Mouse (Mus musculus) embryonic facial prominence, embryonic 15.5 days (tissue): Measurements from ENCODE around the gene Vps72. TPM values are rescaled to one million over a fixed set of nuclear protein-coding genes. Genes with fewer than 3 reads are reported as not detected.
"Not testable (repeated sequence)": the region's sequence is repeated elsewhere in the genome, so short reads cannot be mapped to it uniquely, and the experiment has no call there.

ENCODE experiments used
- ATAC-seq: fragments of 200-750 bp; cut with Nextera tagmentation; 2 replicates; pipeline ENCODE4 v1.8.0; 2017; ENCODE audit warnings: low read depth, moderate TSS enrichment; ENCODE audit not compliant: insufficient number of reproducible peaks, low FRiP score, low TSS enrichment
- H3K27ac ChIP-seq: fragments of 300-500 bp; sonication (generic); replicated peaks from 2 replicates; pipeline ENCODE4 v1.5.1; 2015; ENCODE audit warnings: mild to moderate bottlenecking, inconsistent platforms
- H3K27me3 ChIP-seq: fragments of 300-500 bp; sonication (generic); 2 replicates; pipeline ENCODE4 v1.6.1; 2015; ENCODE audit warnings: inconsistent platforms
- H3K36me3 ChIP-seq: fragments of 300-500 bp; sonication (generic); 2 replicates; pipeline ENCODE4 v1.6.1; 2015; ENCODE audit warnings: mild to moderate bottlenecking, inconsistent platforms
- H3K4me1 ChIP-seq: fragments of 300-500 bp; sonication (generic); 2 replicates; pipeline ENCODE4 v1.6.1; 2015; ENCODE audit warnings: inconsistent platforms
- H3K4me2 ChIP-seq: fragments of 300-500 bp; sonication (generic); replicated peaks from 2 replicates; pipeline ENCODE4 v1.6.1; 2015; ENCODE audit warnings: mild to moderate bottlenecking, inconsistent platforms
- H3K4me3 ChIP-seq: fragments of 300-500 bp; sonication (generic); replicated peaks from 2 replicates; pipeline ENCODE4 v1.5.1; 2015; ENCODE audit warnings: mild to moderate bottlenecking, inconsistent platforms
- H3K9ac ChIP-seq: fragments of 300-500 bp; sonication (generic); 2 replicates; pipeline ENCODE4 v1.6.1; 2015; ENCODE audit warnings: inconsistent platforms
- H3K9me3 ChIP-seq: fragments of 300-500 bp; sonication (generic); replicated peaks from 2 replicates; pipeline ENCODE4 v1.6.1; 2016; ENCODE audit warnings: inconsistent platforms
- WGBS: fragments of 180-500 bp; shearing (Covaris S2); methylation state at CpG from one replicate; pipeline ENCODE4 v1.1.7; 2015; 5-methylcytosine and 5-hydroxymethylcytosine counted together
- polyA plus RNA-seq: library from polyadenylated mRNA; unstranded; fragments of >200 nt; fragmentation: Nextera tagmentation; extraction: Ambion mirVana; gene quantifications from 2 replicates; pipeline ENCODE4 v1.2.1, GENCODE M21; 2015

Vps72 gene
- polyA plus RNA-seq, 1 experiment from 2014 or later, result 162 TPM

DNA sequence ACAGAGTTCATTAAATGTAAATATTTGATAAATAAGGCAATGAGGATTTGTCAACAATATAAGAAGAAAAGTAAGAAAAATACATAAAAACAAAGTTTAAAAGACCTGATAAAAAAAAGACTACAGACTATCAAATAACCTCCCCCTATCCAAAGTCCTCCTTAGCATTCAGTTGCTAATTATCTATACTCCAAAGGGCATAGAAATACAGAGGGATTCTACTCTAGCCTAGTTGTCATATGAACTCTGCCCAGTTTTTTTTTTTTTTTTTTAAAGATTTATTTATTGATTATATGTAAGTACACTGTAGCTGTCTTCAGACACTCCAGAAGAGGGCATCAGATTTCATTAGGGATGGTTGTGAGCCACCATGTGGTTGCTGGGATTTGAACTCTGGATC, 3.5 kb upstream of the Vps72 start:
- H3K27me3 ChIP-seq, H3K9me3 ChIP-seq, H3K36me3 ChIP-seq, H3K27ac ChIP-seq, ATAC-seq, H3K9ac ChIP-seq: not testable (repeated sequence)
- H3K4me3 ChIP-seq, result peak overlapping the region; percentile 96
- peak overlapping the region; percentile 65 for H3K4me2 ChIP-seq
- H3K4me1 ChIP-seq, result peaks cover 17% of the 10 kb centered on the region

- no peak for ATAC-seq
Observed at GRCm38 (mm10) chr3:95107898-95108297, 2.9 kb upstream of the Vps72 start.

DNA sequence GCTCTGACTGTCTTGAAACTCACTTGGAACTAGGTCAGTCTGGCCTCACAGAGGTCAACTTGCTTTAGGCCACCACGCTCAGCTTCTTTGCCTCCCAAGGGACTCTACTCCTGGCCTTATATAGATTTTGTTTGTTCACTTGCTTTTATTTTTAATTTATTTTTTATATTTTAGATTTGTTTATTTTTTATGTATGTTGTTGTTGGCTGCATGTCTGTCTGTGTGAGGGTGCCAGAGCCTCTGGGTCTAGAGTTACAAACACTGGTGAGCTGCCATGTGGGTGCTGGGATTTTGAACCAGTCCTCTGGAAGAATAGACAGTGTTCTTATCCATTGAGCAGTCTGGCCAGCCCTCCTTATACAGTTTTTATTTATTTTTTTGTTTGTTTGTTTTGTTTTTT, 1.9 kb downstream of the Vps72 start:
- H3K36me3 ChIP-seq, result peaks cover 22% of the 10 kb centered on the region
- 86% methylated on average over 1 of the region's 1 CpGs for WGBS
- H3K9me3 ChIP-seq, result no peaks in the 10 kb centered on the region
- no peak overlapping the region for H3K9ac ChIP-seq
- peak overlapping the region; percentile 54; the same call in 1 of the 2 replicates for H3K4me2 ChIP-seq
- no peak overlapping the region for H3K4me3 ChIP-seq
- H3K27ac ChIP-seq, result no peak overlapping the region
- ATAC-seq, result no peak
- no peaks in the 10 kb centered on the region for H3K27me3 ChIP-seq
- H3K4me1 ChIP-seq, result peaks cover 18% of the 10 kb centered on the region

More at GRCm38 (mm10) chr3:95107898-95108297, 2.9 kb upstream of the Vps72 start:
- Histone ChIP-seq H3K9me3 (no peaks in the 10 kb centered on the region), H3K27me3 (no peaks in the 10 kb centered on the region), H3K4me2 (no peak overlapping the region), H3K36me3 (no peaks in the 10 kb centered on the region), H3K9ac (no peak overlapping the region), H3K27ac (no peak overlapping the region), H3K4me1 (peaks cover 23% of the 10 kb centered on the region), H3K4me3 (no peak overlapping the region)
- 58% methylated on average over 2 of the region's 2 CpGs for WGBS

DNA sequence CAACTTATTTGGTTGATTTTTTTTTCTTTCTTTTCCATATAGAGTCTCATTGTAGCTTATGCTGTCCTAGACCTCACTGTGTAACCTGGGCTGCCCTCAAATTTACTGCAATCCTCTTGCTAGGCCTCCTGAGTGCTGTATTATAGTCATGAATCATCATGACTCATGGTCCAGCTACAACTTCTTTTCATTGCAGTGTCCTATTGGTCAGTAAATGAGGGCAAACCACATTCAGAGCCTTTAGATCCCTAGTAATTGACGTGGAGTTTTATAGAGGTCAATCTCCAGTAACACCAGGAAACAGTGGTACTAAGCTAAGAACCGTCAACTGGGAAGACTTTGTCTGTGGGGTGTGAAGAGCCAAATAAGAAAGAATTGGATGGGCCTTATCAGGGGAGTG, 6.9 kb downstream of the Vps72 start:
- no peaks in the 10 kb centered on the region for H3K9me3 ChIP-seq
- H3K27me3 ChIP-seq, result no peaks in the 10 kb centered on the region
- H3K4me3 ChIP-seq, result no peak overlapping the region
- no peak overlapping the region for H3K9ac ChIP-seq
- no peak overlapping the region for H3K4me2 ChIP-seq
- peaks cover 6% of the 10 kb centered on the region; the same call in 1 of the 2 replicates for H3K4me1 ChIP-seq
- 89% methylated on average over 2 of the region's 2 CpGs for WGBS
- H3K36me3 ChIP-seq, result peaks cover 68% of the 10 kb centered on the region
- no peak for ATAC-seq
- H3K27ac ChIP-seq, result no peak overlapping the region

GRCm38 (mm10) chr3:95121580-95121979, 10.8 kb downstream of the Vps72 start:
- peaks cover 53% of the 10 kb centered on the region for H3K36me3 ChIP-seq
- peaks cover 18% of the 10 kb centered on the region for H3K4me1 ChIP-seq
- no peak overlapping the region for H3K4me2 ChIP-seq
- H3K9me3 ChIP-seq, result no peaks in the 10 kb centered on the region
- no peak for ATAC-seq
- WGBS, result 82% methylated on average over 6 of the region's 6 CpGs
- H3K9ac ChIP-seq, result no peak overlapping the region
- H3K27me3 ChIP-seq, result no peaks in the 10 kb centered on the region
- no peak overlapping the region for H3K4me3 ChIP-seq
- H3K27ac ChIP-seq, result no peak overlapping the region; the same call in 1 of the 2 replicates

GRCm38 (mm10) chr3:95124246-95124645, 13.4 kb downstream of the Vps72 start, which contains the start of gene Tmod4:
TSS of gene Tmod4 (plus strand) at chr3:95124476.
- H3K9me3 ChIP-seq, result no peaks in the 10 kb centered on the region
- peaks cover 36% of the 10 kb centered on the region for H3K36me3 ChIP-seq
- H3K4me3 ChIP-seq, result no peak within 1 kb of the TSS
- WGBS, result 66% methylated on average over 6 of the region's 6 CpGs
- H3K4me1 ChIP-seq, result peaks cover 18% of the 10 kb centered on the region
- H3K27me3 ChIP-seq, result no peaks in the 10 kb centered on the region
- peak within 1 kb of the TSS; percentile 61 for H3K27ac ChIP-seq
- no peak for ATAC-seq
- no peak within 1 kb of the TSS for H3K9ac ChIP-seq
- H3K4me2 ChIP-seq, result no peak within 1 kb of the TSS

- Histone ChIP-seq H3K36me3 (peaks cover 36% of the 10 kb centered on the region), H3K9ac (no peak overlapping the region), H3K9me3 (no peaks in the 10 kb centered on the region), H3K4me2 (no peak overlapping the region), H3K4me1 (peaks cover 18% of the 10 kb centered on the region), H3K4me3 (no peak overlapping the region), H3K27ac (peak overlapping the region; percentile 61), H3K27me3 (no peaks in the 10 kb centered on the region)
- ATAC-seq, result peak; percentile 69; the same call in 1 of the 2 replicates
- 17% methylated on average over 5 of the region's 5 CpGs for WGBS
Observed at GRCm38 (mm10) chr3:95124972-95125371, 14.2 kb downstream of the Vps72 start.

DNA sequence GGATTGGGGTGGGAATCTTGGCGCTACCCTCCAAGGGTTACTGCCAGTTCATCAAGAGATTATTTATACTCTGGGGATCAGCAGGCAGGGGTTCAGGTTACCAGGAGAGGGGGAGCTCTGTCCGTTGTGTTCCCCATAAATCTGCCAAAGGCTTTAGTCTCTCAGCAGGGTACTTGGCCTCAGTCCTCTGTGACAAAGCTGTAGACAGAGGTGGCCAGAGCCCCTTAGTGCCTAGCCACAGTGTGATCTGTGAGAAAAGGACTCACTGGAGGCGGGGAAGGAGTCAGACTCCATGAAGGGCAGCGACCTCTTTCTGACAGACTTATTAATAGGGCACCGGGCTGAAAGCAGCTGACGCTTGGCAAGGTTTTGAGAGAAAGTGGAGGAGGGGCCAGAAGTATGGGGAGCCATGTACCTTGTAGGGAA, 18.4 kb downstream of the Vps72 start:
- Histone ChIP-seq H3K36me3 (peaks cover 27% of the 10 kb centered on the region), H3K27ac (no peak overlapping the region), H3K4me3 (no peak overlapping the region), H3K27me3 (no peaks in the 10 kb centered on the region), H3K9me3 (no peaks in the 10 kb centered on the region), H3K9ac (no peak overlapping the region), H3K4me1 (peaks cover 20% of the 10 kb centered on the region), H3K4me2 (no peak overlapping the region)
- 61% methylated on average over 6 of the region's 6 CpGs for WGBS
- no peak for ATAC-seq

DNA sequence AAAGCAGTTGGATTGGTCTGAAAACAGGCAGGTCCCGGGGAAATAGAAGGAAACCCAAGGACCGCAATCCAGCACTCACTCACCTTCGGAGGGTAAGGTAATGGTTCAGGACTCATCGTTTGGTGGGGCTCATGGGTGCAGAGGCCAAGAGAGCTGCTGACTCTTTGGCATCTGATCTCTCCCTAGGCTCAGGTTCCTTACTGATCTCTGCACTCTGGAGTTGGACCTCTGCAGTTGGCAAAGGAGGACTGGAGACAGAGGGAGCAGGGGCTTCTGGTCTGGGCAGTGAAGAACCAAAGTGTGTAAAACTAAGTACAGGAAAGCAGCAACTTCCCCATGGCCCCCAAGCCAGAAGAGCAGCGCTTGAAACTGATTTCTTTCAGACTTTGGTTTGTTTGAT, 19.3 kb downstream of the Vps72 start:
- 83% methylated on average over 5 of the region's 5 CpGs for WGBS
- no peak for ATAC-seq
- Histone ChIP-seq H3K9ac (no peak overlapping the region), H3K4me1 (peaks cover 14% of the 10 kb centered on the region), H3K9me3 (no peaks in the 10 kb centered on the region), H3K4me2 (no peak overlapping the region), H3K36me3 (peaks cover 27% of the 10 kb centered on the region), H3K27ac (no peak overlapping the region), H3K4me3 (no peak overlapping the region), H3K27me3 (no peaks in the 10 kb centered on the region)

DNA sequence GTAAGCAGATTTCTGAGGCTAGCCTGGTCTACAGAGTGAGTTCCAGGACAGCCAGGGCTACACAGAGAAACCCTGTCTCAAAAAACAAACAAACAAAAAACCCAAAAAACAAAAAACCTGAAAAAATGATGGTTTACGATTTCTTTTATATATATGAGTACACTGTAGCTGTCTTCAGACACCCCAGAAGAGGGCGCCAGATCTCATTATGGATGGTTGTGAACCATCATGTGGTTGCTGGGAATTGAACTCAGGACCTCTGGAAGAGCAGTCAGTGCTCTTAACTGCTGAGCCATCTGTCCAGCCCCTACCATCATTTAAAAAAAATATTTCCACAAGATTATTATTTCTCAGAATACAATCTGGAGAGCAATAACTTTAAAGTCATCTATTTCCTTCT, 21.6 kb downstream of the Vps72 start:
- not testable (repeated sequence) for H3K4me2 ChIP-seq, H3K9me3 ChIP-seq, ATAC-seq, H3K4me3 ChIP-seq, H3K27ac ChIP-seq, H3K9ac ChIP-seq, H3K27me3 ChIP-seq
- Histone ChIP-seq H3K36me3 (peaks cover 27% of the 10 kb centered on the region), H3K4me1 (peaks cover 19% of the 10 kb centered on the region)
- WGBS, result 87% methylated on average over 2 of the region's 2 CpGs

DNA sequence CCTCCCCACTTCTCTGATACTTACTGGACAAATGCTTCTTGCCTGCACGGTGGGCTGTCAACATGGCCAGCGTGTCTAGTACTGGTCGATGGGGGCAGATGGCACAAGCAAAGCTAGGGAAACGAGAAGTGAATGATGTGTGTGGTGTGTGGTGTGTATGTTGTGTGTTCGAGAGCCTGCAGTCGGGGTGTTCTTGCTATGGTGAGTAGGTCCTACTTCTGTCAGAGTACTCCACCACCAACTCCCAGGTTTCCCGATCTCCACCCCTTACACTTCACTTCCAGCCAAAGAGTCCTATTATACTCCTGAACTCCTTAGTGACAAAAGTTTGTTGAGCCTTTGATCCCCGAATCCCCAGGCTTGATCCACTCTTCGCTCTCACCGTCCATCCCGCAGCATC, 22.4 kb downstream of the Vps72 start:
- H3K9ac ChIP-seq, result peak overlapping the region; percentile 75
- no peaks in the 10 kb centered on the region for H3K27me3 ChIP-seq
- peak overlapping the region; percentile 73 for H3K27ac ChIP-seq
- no peak for ATAC-seq
- H3K36me3 ChIP-seq, result peaks cover 31% of the 10 kb centered on the region
- peaks cover 19% of the 10 kb centered on the region for H3K4me1 ChIP-seq
- no peaks in the 10 kb centered on the region for H3K9me3 ChIP-seq
- 53% methylated on average over 11 of the region's 11 CpGs for WGBS
- peak overlapping the region; percentile 56 for H3K4me3 ChIP-seq
- peak overlapping the region; percentile 81 for H3K4me2 ChIP-seq

DNA sequence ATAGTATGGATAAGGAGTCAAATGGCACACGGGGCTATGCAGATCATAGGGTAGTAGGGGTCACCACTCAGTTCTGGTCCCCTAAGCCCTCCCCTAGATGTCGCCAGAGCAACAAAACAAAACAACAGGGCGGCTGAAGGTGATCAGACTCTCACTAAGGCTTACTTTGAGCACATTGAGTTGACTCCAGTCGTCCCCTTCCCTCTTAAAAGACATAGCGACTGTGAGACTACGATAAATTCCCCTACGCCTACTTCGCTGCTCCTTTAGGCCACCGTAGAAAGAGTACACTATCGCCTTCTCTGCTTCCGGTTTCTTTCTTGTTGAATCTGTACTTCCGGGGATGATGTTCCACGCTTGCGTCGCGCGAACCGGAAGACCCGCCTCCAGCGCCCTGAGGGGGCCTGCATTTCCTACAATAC, 22.9 kb downstream of the Vps72 start, which contains the start of the genes Scnm1 and Lysmd1:
Gene Scnm1, minus strand, starts transcription at position 332 of the 422 bp plus-strand sequence.
Gene Lysmd1, plus strand, starts transcription at position 409 of the 422 bp plus-strand sequence.
- Histone ChIP-seq H3K27ac (peak within 1 kb of the TSS; percentile 73), H3K27me3 (no peaks in the 10 kb centered on the region), H3K9me3 (no peaks in the 10 kb centered on the region), H3K4me3 (peak within 1 kb of the TSS; percentile 56), H3K36me3 (peaks cover 31% of the 10 kb centered on the region), H3K4me1 (peaks cover 19% of the 10 kb centered on the region), H3K9ac (peak within 1 kb of the TSS; percentile 75), H3K4me2 (peak within 1 kb of the TSS; percentile 81)
- under 1% methylated on average over 20 of the region's 20 CpGs for WGBS
- peak; percentile 88 for ATAC-seq
